Mouse (Mus musculus) right cerebral cortex, adult 2 months (tissue): ENCODE measurements around the gene Pcdh9.

Experiments
- DNase-seq, 2 experiments: peaks; one replicate each; pipeline ENCODE4 v3.0.0; 2021 to 2022; ENCODE audit warnings: low spot score in 2 of 2

Gene Pcdh9

DNA sequence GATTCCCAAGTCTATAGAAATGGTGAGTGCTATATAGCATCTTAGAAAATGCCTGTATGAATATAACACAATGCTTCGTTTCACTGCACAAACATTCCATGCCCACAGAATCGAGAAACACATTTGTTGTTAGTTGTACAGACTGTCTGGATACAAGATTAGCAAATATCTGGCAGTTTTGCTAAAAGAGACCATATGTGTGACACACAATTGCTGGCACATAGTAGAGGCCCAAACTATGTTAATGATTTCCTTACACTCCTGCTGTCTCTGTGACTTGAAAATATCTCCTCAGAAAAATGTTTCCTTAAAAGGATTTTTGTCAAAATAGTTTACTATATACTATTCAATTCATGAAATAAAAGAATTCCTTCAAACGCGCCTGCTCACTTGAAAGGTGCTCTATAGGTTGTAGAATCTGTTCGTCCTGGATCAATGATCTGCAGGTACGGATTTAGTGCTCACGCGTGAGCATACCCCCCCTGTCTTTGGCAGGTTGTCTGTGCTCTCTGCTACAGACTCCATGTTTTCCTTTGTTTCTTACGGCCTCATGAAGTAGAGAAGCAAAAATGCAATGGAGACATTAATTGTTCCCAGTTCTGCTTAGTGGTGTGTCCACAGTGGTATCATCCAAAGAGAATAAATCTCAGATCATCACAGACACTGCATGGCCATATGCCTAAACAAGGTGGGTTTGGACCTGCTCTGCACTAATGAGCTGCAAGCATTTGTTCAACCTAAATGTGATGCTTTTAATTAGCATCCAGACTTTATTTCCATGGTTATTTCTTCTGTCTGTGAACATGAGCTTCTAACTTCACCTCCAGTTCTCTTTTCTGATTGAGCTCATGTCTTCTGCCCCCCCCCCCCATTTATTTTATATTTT lies 707.6 kb downstream of the Pcdh9 start:
- DNase-seq = no peak

GRCm38 (mm10) chr14:93169201-93169600 lies 721.3 kb downstream of the Pcdh9 start:
- DNase-seq = no peak

DNA sequence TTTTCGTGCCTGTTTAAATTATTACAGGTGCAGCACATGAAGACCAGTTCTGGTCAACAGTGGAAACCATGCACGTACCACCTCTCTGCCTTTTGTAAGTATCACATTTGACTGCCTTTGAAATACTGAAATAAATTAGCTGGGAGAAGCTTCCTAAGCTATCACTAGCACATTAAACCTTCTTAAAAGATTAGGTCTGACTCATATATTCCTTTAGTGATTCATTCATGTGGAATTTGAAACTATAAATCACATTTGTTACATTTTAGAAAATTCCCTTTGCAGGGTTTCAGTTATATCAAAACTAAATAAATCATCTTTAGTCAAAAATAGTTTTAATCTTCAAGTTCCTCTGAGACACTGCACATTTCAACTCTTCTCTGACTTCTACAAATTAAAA lies 722.1 kb downstream of the Pcdh9 start:
- no peak for DNase-seq

DNA sequence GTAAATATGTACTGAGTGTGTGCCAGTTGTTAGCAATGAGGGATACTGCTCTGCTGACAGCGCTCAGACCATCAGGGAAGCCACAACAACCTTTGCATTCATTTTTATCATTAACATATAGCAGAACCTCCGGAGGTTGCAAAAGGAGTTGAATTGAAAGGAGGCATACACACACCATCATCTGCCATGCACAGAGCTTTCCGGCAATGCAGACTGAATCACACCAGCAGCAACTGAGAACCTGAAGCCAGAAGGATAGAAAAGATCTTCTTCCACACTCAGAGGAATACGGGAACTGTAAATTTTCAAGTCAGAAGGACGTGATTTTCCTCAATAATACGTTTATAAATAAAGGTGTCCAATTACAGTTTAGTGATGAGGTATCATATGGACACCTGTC lies 747.1 kb downstream of the Pcdh9 start:
- no peak for DNase-seq

DNA sequence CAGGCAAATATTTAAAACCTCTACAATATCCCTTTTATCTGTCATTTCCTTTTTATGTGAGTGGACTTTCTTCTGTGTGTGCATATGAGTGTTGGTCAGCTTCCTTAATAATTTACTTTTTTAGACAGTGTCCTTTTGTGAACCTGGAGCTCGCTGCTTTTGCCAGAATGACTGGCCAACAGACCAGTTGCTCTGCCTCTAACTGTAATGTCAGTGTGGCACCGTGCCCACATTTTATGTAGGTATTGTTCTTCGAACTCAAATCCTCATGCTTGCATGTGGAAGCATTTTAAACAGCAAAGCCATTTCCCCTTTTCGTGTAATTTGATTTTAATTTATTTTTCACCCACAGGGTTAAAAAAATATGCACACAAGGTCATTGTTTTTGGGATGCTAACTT lies 748.4 kb downstream of the Pcdh9 start:
- no peak for DNase-seq

DNA sequence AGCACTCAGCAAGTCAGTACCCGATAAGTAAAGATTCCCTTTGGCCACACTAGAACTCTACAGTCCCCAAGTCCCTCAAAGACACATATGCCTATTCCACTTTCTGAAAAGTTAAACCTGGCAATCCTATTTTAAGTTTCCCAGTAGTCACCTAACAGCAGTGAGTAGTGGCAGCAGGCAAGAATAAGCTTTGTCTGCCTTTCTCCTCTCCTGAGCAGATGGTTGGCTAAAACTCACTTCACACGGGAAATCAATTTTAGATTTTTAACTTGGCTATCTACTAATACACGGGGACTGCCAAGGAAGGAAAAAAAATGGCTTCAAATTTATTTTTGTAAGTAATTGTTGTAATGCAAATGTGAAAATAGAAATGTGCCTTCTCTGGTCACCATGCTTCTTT lies 763.5 kb downstream of the Pcdh9 start:
- DNase-seq = no peak

DNA sequence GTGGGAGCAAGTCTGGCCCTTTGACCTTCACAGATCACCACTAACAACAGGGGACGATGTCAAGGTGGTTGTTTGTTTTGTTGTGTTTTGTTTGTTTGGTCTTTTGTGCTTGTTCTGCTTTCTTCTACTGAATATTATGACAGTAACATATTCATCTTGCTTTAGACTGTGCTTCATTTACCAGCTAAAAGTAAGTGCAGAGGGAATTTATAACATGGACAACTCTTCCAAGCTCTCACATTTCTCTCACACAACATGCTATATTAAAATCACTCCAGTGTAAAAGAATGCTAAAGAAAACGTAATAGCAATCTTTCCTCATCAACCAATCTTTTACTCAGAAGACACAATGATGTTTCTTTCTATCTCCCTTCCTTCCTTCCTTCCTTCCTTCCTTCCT lies 787.7 kb downstream of the Pcdh9 start:
- no peak for DNase-seq

GRCm38 (mm10) chr14:93095081-93095480 lies 795.4 kb downstream of the Pcdh9 start:
- no peak for DNase-seq

DNA sequence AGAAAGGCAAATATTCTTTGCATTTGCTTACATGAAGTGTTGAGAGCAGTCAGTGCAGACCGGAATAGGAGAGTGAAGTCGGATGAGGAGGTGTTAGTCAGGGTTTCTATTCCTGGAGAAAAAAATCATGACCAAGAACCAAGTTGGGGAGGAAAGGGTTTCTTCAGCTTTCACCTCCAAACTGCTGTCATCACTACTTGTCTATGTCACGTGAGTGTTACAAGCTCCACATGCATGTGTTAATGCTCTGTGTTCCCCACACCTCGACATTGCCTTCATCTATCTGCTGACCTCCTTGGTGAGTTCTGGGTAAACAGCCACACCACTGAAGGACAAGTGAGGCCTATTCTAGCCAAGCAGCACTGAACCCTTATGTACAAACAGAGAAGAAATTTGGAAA lies 797.7 kb downstream of the Pcdh9 start:
- no peak for DNase-seq

- no peak for DNase-seq
Observed at GRCm38 (mm10) chr14:93085646-93086045, 804.8 kb downstream of the Pcdh9 start.

- no peak for DNase-seq
Observed at GRCm38 (mm10) chr14:93083140-93083539, 807.3 kb downstream of the Pcdh9 start.

GRCm38 (mm10) chr14:93080910-93081309 lies 809.6 kb downstream of the Pcdh9 start:
- no peak for DNase-seq

- DNase-seq = no peak
Observed at GRCm38 (mm10) chr14:93075761-93076160, 814.7 kb downstream of the Pcdh9 start.

DNA sequence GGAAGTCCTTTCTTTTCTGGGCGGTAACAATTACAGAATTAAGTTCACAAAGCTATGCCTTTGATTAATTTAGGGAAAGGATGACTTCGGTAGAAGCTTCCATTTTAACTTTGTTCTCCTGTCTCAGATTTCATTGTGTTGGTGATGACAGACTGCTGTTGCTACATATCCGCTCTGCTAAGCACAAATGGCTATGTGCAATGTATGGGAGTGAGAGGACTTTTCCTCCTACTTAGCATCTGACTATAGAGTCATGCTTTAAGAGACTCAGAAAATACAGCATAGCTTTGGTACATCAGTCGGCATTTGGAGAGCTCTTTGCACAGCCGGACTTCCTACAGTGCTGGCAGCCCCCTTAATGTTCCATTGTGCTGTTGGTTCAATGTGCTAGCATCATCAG lies 818.1 kb downstream of the Pcdh9 start:
- DNase-seq = no peak

- no peak for DNase-seq
Observed at GRCm38 (mm10) chr14:93070140-93070539, 820.3 kb downstream of the Pcdh9 start.

DNA sequence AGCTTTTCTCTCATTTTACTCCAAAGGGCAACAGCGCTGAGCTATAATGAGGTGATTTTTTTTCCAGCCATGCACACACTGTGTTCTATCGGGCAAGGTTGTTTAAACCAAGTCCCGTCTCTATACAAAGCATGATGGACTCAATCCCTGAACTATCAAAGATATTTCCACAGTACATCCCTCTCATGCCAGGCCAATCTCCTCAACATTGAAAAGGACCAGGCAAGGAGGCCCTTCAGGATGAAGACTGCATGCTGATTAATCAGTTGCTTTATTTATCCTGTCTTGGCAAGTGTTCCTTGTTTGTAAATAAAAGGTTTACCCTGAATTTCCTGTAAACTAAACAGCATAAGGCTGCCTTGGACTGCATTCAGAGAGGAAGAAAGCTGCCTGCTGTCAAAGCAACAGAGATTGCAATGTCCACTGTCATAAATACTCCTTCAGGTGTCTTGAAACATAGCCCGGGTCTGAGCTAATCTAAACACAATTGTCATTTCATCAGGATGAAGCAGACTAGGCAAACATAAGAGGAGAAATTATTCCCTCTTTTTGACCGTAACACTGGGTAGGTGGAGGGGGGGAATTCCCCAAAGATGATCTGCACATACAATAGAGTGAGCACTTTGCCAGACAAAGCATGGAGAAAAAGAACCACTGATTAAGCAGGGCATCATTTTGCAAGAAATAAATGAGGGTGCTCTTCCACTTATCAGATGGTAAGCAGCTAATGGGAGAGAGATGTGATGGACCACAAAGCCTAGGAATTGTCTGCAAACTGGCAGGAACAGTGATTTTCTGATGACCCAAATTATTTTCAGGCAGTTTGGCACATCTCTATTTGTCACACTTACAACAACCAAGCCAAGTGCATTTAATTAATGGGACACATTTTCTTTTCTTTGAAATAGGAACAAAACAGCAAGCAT lies 822.8 kb downstream of the Pcdh9 start:
- DNase-seq = no peak

DNA sequence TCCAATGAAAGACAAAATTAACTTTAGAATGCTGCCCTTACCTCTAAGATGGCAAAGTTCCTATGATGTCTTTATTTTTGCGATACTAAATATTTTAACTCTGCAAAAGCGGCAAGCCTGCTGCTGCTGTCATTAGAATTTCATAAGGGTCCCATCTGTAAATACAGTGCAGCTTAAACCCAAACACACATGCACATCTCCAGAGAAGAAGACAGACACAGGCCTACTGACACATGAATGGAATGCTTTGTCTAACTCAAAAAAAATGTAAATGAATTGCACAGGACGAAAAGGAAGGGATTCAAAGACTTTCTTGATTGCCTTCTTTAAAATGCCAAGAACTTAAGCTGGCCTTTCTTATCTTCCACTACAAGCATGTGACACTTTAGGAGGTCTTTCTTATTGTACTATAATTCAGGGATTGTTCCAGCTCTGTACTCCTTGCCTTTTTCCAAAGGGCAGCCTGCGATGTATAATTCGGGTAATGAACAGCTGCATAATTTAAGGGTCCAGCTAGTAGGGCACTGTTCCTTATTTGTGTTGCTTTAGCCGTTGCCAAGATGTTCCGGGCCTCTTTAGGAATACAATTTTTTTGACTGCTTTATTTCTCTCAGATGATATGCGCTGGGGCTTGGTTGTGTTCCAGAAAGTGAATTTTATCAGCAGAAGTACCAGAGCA lies 823.6 kb downstream of the Pcdh9 start:
- no peak for DNase-seq

- DNase-seq = no peak
Observed at GRCm38 (mm10) chr14:93061824-93062620, 828.5 kb downstream of the Pcdh9 start.

DNA sequence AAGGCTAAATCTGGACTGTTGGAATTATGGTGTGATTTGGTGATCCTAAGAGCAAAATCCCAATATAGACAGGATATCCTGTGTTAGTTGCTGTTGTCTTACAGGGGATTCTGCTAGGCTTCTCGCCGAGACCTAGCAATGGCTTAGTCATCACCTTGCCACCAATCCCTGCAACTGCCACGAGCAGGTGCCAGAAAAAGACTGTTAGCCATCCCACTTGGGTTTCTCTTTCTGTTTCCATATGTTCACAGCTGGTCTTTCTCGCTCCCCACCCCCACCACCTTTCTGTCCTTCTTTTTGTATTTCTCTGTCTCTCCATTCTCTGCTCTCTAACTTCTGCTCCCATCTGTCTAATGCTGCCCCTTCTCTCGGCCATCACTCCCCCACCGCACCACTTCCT lies 831.7 kb downstream of the Pcdh9 start:
- no peak for DNase-seq

GRCm38 (mm10) chr14:93055997-93056396 lies 834.5 kb downstream of the Pcdh9 start:
- DNase-seq = no peak

- DNase-seq = no peak
Observed at GRCm38 (mm10) chr14:93040591-93040990, 849.9 kb downstream of the Pcdh9 start.
